Mouse (Mus musculus) small intestine, adult 2 months (tissue): ENCODE measurements around the gene Galnt14.

Experiments used
- CTCF ChIP-seq: fragments of 200-500 bp; IDR thresholded peaks from 2 replicates; pipeline ENCODE4 v1.5.1; 2012; ENCODE audit warnings: low read depth, mild to moderate bottlenecking, control low read depth, inconsistent platforms, low read length, moderate library complexity, mixed read lengths; ENCODE audit not compliant: insufficient replicate concordance, insufficient read length; ENCODE audit errors: extremely low read depth
- POLR2A ChIP-seq: fragments of 200-500 bp; IDR thresholded peaks from 2 replicates; pipeline ENCODE4 v1.6.1; 2012; ENCODE audit warnings: low read depth, mild to moderate bottlenecking, control low read depth, inconsistent platforms, low read length, moderate library complexity

- TF ChIP-seq POLR2A (no peak), CTCF (no peak)
Observed at GRCm38 (mm10) chr17:73477096-73478076, 232.9 kb downstream of the Galnt14 start.
